Mouse (Mus musculus) stomach, embryonic 16.5 days (tissue): Measurements from ENCODE around the gene Oat. TPM values are rescaled to one million over a fixed set of nuclear protein-coding genes. Genes with fewer than 3 reads are reported as not detected.

ENCODE experiments used
- ATAC-seq: fragments of 200-750 bp; cut with Nextera tagmentation; 2 replicates; pipeline ENCODE4 v1.8.0; 2017; ENCODE audit warnings: moderate number of reproducible peaks, moderate TSS enrichment; ENCODE audit not compliant: insufficient read depth, low FRiP score
- H3K27ac ChIP-seq: fragments of 300-500 bp; sonication (generic); 2 replicates; pipeline ENCODE4 v1.5.1; 2014; ENCODE audit warnings: low read length
- H3K27me3 ChIP-seq: fragments of 300-500 bp; sonication (generic); 2 replicates; pipeline ENCODE4 v1.6.1; 2014; ENCODE audit warnings: low read length, control low read depth, mixed read lengths; ENCODE audit not compliant: control insufficient read depth, insufficient read depth
- H3K36me3 ChIP-seq: fragments of 300-500 bp; sonication (generic); 2 replicates; pipeline ENCODE4 v1.6.1; 2014; ENCODE audit warnings: low read length; ENCODE audit not compliant: control insufficient read depth, insufficient read depth
- H3K4me1 ChIP-seq: fragments of 300-500 bp; sonication (generic); 2 replicates; pipeline ENCODE4 v1.6.1; 2014; ENCODE audit warnings: low read length, control low read depth, mixed read lengths; ENCODE audit not compliant: control insufficient read depth, insufficient read depth
- H3K4me2 ChIP-seq: fragments of 300-500 bp; sonication (generic); 2 replicates; pipeline ENCODE4 v1.6.1; 2014; ENCODE audit warnings: low read depth, low read length, mixed read lengths
- H3K4me3 ChIP-seq: fragments of 300-500 bp; sonication (generic); replicated peaks from 2 replicates; pipeline ENCODE4 v1.5.1; 2014; ENCODE audit warnings: mild to moderate bottlenecking, low read length
- H3K9ac ChIP-seq: fragments of 300-500 bp; sonication (generic); 2 replicates; pipeline ENCODE4 v1.6.1; 2014; ENCODE audit warnings: low read length
- H3K9me3 ChIP-seq: fragments of 300-500 bp; sonication (generic); replicated peaks from 2 replicates; pipeline ENCODE4 v1.6.1; 2016; ENCODE audit warnings: low read length, control low read depth; ENCODE audit not compliant: control insufficient read depth
- WGBS: fragments of 180-500 bp; shearing (Covaris S2); extraction: QIAGEN DNeasy Blood & Tissue Kit; methylation state at CpG from one replicate; pipeline ENCODE4 v1.1.7; 2014; 5-methylcytosine and 5-hydroxymethylcytosine counted together
- polyA plus RNA-seq: library from polyadenylated mRNA; unstranded; fragments of >200 nt; fragmentation: Nextera tagmentation; extraction: Ambion mirVana; gene quantifications from 2 replicates; pipeline ENCODE4 v1.2.1, GENCODE M21; 2015

Gene Oat
- polyA plus RNA-seq, 1 experiment from 2014 or later = 377 TPM

- Histone ChIP-seq H3K9ac (peak overlapping the region; percentile 74), H3K4me1 (peaks cover 13% of the 10 kb centered on the region), H3K27ac (no peak overlapping the region; the same call in 1 of the 2 replicates), H3K4me2 (peak overlapping the region; percentile 67), H3K36me3 (no peaks in the 10 kb centered on the region), H3K4me3 (peak overlapping the region; percentile 39), H3K9me3 (no peaks in the 10 kb centered on the region), H3K27me3 (no peaks in the 10 kb centered on the region)
- no peak for ATAC-seq
- 55% methylated on average over 4 of the region's 4 CpGs for WGBS
These were observed 693 bp upstream of the Oat start for GRCm38 (mm10) chr7:132576891-132577290.

- WGBS = 0% methylated on average over 13 of the region's 13 CpGs
- H3K27me3 ChIP-seq = no peaks in the 10 kb centered on the region
- peak; percentile 86 for ATAC-seq
These were observed 575 bp downstream of the Oat start for GRCm38 (mm10) chr7:132575623-132576022.

GRCm38 (mm10) chr7:132574646-132575045 is 1.6 kb downstream of the Oat start:
- 42% methylated on average over 5 of the region's 5 CpGs for WGBS
- H3K9me3 ChIP-seq = no peaks in the 10 kb centered on the region
- peak overlapping the region; percentile 4; the same call in 1 of the 2 replicates for H3K4me2 ChIP-seq
- H3K36me3 ChIP-seq = no peaks in the 10 kb centered on the region
- H3K27ac ChIP-seq = no peak overlapping the region
- no peaks in the 10 kb centered on the region for H3K27me3 ChIP-seq
- peak overlapping the region; percentile 9; the same call in 1 of the 2 replicates for H3K4me3 ChIP-seq
- no peak for ATAC-seq
- peaks cover 23% of the 10 kb centered on the region for H3K4me1 ChIP-seq
- no peak overlapping the region for H3K9ac ChIP-seq

More at GRCm38 (mm10) chr7:132575623-132576022, 575 bp downstream of the Oat start:
- H3K9me3 ChIP-seq = no peaks in the 10 kb centered on the region
- no peaks in the 10 kb centered on the region for H3K36me3 ChIP-seq
- peak overlapping the region; percentile 67 for H3K4me2 ChIP-seq
- peak overlapping the region; percentile 72 for H3K4me3 ChIP-seq
- peaks cover 20% of the 10 kb centered on the region for H3K4me1 ChIP-seq
- H3K9ac ChIP-seq = peak overlapping the region; percentile 84
- peak overlapping the region; percentile 97 for H3K27ac ChIP-seq

GRCm38 (mm10) chr7:132573205-132573604 is 3.0 kb downstream of the Oat start:
- 67% methylated on average over 6 of the region's 6 CpGs for WGBS
- no peaks in the 10 kb centered on the region for H3K27me3 ChIP-seq
- no peak overlapping the region for H3K4me3 ChIP-seq
- H3K4me2 ChIP-seq = no peak overlapping the region
- H3K9me3 ChIP-seq = no peaks in the 10 kb centered on the region
- H3K36me3 ChIP-seq = no peaks in the 10 kb centered on the region
- peaks cover 30% of the 10 kb centered on the region for H3K4me1 ChIP-seq
- H3K9ac ChIP-seq = no peak overlapping the region
- ATAC-seq = no peak
- no peak overlapping the region for H3K27ac ChIP-seq

- no peak overlapping the region for H3K27ac ChIP-seq
- H3K4me3 ChIP-seq = no peak overlapping the region
- H3K27me3 ChIP-seq = no peaks in the 10 kb centered on the region
- H3K9ac ChIP-seq = no peak overlapping the region
- H3K36me3 ChIP-seq = no peaks in the 10 kb centered on the region
- no peak for ATAC-seq
- peaks cover 30% of the 10 kb centered on the region for H3K4me1 ChIP-seq
- WGBS = 66% methylated on average over 3 of the region's 3 CpGs
- H3K4me2 ChIP-seq = 0 out of 2 replicates have a peak overlapping the region, but pooled peaks have one; percentile 35
- H3K9me3 ChIP-seq = no peaks in the 10 kb centered on the region
These were observed 3.5 kb downstream of the Oat start for GRCm38 (mm10) chr7:132572738-132573137.

- WGBS = 58% methylated on average over 8 of the region's 8 CpGs
- ATAC-seq = no peak
- H3K27me3 ChIP-seq = no peaks in the 10 kb centered on the region
- H3K9me3 ChIP-seq = no peaks in the 10 kb centered on the region
- peak overlapping the region; percentile 36; the same call in 1 of the 2 replicates for H3K27ac ChIP-seq
- peaks cover 30% of the 10 kb centered on the region for H3K4me1 ChIP-seq
- peak overlapping the region; percentile 39 for H3K4me2 ChIP-seq
- H3K4me3 ChIP-seq = no peak overlapping the region; the same call in 1 of the 2 replicates
- no peak overlapping the region for H3K9ac ChIP-seq
- no peaks in the 10 kb centered on the region for H3K36me3 ChIP-seq
These were observed 4.7 kb downstream of the Oat start for GRCm38 (mm10) chr7:132571481-132571880.

- H3K4me2 ChIP-seq = no peak overlapping the region
- H3K27me3 ChIP-seq = no peaks in the 10 kb centered on the region
- no peak overlapping the region for H3K4me3 ChIP-seq
- 0 out of 2 replicates have a peak overlapping the region, but pooled peaks have one; percentile 2 for H3K9ac ChIP-seq
- WGBS = 68% methylated on average over 5 of the region's 5 CpGs
- H3K36me3 ChIP-seq = no peaks in the 10 kb centered on the region
- peaks cover 30% of the 10 kb centered on the region for H3K4me1 ChIP-seq
- no peak overlapping the region for H3K27ac ChIP-seq
- no peaks in the 10 kb centered on the region for H3K9me3 ChIP-seq
- peak; percentile 35; the same call in 1 of the 2 replicates for ATAC-seq
These were observed 6.1 kb downstream of the Oat start for GRCm38 (mm10) chr7:132570071-132570470.

- Histone ChIP-seq H3K4me1 (peaks cover 24% of the 10 kb centered on the region), H3K27me3 (no peaks in the 10 kb centered on the region), H3K4me3 (no peak overlapping the region), H3K9ac (no peak overlapping the region), H3K4me2 (no peak overlapping the region), H3K9me3 (no peaks in the 10 kb centered on the region), H3K36me3 (0 out of 2 replicates have a peak, but pooled peaks cover 6% of the 10 kb centered on the region), H3K27ac (no peak overlapping the region)
- WGBS = 81% methylated on average over 6 of the region's 6 CpGs
- no peak for ATAC-seq
These were observed 7.4 kb downstream of the Oat start for GRCm38 (mm10) chr7:132568817-132569216.

GRCm38 (mm10) chr7:132565831-132566230 is 10.4 kb downstream of the Oat start:
- Histone ChIP-seq H3K9ac (no peak overlapping the region), H3K27ac (no peak overlapping the region), H3K4me1 (peaks cover 10% of the 10 kb centered on the region; the same call in 1 of the 2 replicates), H3K9me3 (no peaks in the 10 kb centered on the region), H3K4me3 (no peak overlapping the region), H3K4me2 (no peak overlapping the region), H3K27me3 (no peaks in the 10 kb centered on the region), H3K36me3 (peaks cover 24% of the 10 kb centered on the region)
- WGBS = 49% methylated on average over 1 of the region's 1 CpGs
- no peak for ATAC-seq
